Mouse (Mus musculus) layer of hippocampus, adult 18-20 months (tissue): ENCODE results near the gene Anks1. TPM values are rescaled to one million over a fixed set of nuclear protein-coding genes. Genes with fewer than 3 reads are reported as not detected.

ENCODE experiments used
- DNase-seq, 2 experiments: peaks; one replicate each; pipeline ENCODE4 v3.0.0; 2022; ENCODE audit warnings: low spot score in 2 of 2
- total RNA-seq, 2 experiments: library from RNA; stranded (reverse); gene quantifications; 2 replicates each; pipeline ENCODE4 v1.2.3; 2021

The Anks1 gene
- total RNA-seq, 2 experiments from 2014 or later, result 37.2 to 41.4 TPM

DNA sequence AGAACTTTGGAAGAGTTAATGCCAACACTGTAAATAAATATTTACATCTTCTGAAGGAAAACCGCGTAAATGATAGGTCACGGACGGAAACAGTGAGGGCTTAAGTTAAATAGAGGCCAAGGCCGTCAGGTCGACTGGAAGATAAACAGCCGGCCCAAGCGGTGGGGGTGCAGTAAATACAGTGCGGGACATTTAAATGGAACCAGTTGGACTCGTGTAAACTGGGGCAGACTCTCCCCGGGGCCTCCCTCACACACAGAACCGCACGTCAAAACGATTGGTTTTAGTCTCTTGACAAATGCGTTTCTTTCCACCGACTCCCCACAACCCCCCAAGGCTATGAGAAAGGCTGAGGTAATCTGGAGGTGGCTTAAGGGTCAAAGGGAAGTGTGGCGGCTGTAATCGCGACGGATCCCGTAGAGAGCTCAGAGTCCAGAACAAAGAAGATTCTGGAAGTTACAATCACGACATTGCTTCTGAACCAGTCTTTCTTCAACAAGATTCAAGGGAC lies 175.3 kb downstream of the Anks1 start:
- DNase-seq, result no peak

DNA sequence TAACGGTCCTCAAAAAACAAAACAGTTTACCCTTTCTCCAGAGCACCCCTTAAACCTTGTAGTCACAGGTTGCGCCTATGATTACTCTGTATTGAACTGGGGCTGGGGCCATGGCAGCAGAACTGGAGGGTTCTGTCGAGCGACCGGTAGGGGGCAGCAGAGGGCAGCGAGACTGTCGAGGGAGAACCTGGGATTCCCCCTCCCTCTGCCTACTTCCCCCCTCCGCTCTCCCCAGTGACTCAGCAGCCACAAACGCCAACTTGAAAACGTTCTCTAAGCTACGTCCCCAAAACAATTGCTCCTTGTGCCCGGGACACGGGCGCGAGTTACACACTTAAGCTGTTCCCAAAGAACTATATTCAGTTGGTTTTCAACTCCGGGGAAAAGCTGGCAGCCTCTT lies 175.9 kb downstream of the Anks1 start:
- DNase-seq, result peak; percentile 82 to 91

DNA sequence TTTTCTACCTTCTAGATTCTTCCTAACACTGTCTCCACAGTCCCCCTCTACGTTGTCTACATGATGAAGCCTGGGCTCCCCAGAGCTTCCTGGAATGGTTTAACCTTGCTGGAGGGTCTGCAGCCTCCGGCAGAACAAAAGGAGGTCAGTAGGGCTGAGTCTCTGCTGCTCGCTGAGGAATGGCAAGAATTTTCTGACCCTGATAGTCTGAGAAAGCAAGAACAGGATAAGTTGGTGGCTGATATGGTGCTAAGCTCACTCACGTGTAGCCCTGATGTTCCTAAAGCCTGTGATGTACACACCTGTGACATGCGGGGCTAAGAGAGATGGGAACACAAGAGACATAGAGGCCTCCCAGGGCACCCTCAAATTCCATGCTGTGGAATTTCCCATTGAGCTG lies 178.3 kb downstream of the Anks1 start:
- DNase-seq, result no peak

DNA sequence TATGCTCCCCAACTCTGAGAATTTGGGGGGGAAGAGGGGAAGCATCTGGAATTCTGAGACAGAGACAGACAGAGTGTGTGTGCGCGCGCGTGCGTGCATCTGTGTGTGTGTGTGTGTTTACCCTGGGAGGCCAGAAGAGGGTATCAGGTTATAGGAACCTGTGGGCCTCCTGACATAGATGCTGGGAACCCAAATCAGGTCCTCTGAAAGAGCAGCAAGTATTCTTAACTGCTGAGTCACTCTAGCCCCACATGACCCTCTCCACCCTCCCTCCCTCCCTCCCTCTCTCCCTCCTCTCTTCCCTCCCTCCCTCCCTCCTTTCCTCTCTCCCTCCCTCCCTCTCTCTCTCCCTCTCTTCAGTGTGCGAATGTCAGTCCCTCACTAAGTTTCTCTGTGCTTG lies 179.6 kb downstream of the Anks1 start:
- no peak for DNase-seq

DNA sequence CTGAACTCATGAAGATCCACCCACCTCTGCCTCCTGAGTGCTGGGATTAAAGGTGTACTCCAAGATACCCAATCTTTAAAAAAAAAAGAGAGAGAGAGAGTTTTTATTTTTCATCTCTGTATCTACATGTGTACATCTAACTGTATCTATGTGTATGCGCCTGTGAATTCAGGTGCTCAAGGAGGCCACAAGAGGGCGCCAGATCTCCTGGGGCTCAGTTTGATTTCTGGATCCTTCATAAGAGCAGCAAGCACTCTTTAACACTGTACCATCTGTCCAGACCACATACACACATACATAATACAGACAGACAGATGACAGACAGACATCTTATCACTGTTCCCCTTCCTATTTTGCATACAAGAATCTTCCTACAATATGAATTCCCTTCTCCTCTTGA lies 183.2 kb downstream of the Anks1 start:
- DNase-seq, result no peak

DNA sequence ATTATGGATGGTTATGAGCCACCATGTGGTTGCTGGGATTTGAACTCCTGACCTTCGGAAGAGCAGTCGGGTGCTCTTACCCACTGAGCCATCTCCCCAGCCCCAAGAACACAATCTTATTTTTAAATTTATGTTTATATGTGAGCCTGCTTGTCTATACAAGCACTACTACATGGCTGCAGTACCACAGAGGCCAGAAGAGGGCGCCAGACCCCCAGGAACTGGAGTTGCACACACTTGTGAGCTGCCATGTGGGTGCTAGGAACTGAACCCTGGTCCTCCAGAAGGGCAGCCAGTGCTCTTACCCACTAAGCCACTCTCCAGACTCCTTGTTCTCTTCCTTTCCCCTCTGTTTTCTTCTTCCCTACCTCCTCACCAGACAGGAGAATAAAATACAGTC lies 184.7 kb downstream of the Anks1 start:
- no peak for DNase-seq

DNA sequence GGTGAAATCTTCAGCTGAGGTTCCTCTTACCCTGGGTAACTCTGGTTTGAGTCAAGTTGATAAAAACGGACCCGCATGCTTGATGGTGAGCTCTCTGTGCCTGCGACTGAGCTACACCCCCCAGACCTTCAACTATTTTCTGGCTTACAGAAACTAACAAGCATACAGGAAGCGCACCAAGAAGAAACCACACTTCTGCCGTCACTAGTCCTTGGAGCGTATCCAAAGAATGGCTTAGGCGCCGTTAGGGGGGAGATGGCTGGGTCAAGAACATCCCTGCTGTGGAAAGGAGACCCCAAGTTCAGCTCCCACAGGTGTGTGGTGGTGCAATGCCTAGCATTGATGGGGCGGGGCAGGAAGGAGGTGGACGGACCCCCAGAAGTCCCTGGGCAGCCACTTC lies 187.3 kb downstream of the Anks1 start:
- DNase-seq, result no peak

DNA sequence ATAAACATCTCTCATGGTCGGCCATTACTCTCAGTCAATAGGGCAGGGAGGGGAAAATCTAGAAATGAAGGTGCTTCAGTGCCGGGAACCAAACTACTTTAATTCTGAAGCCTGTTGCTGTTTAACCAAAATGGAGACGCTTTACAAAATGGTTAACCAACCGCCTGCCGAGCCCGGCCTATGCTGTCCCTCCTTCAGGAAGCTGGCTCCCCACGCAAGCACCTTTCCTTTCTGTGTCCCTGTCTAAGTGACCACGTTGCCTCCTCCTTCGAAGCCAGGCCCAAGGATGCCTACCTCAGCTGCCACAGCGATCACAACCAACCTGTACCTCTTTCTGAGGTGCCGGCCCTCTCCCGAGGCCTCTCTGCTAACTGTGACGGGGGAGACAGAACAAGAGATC lies 188.2 kb downstream of the Anks1 start:
- no peak for DNase-seq

DNA sequence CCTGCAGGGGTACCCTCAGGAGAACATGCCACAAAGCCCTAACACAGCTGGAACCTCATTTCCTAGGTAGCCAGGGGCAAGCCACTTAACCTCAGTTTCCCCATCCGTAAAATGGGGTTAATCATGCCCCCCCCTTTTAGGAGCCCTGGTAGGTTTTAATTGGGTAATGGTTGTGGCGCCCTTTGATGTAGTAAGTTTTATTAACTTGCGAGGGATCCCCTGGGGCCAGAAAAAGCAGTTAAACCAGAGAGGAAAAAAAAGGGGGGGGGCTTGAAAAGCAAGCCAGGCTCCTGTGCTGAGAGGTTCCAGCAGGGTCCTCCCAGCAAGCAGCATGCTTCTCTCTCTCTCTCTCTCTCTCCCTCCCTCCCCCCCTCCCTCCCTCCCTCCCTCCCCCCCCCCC lies 190.0 kb downstream of the Anks1 start:
- DNase-seq, result no peak

DNA sequence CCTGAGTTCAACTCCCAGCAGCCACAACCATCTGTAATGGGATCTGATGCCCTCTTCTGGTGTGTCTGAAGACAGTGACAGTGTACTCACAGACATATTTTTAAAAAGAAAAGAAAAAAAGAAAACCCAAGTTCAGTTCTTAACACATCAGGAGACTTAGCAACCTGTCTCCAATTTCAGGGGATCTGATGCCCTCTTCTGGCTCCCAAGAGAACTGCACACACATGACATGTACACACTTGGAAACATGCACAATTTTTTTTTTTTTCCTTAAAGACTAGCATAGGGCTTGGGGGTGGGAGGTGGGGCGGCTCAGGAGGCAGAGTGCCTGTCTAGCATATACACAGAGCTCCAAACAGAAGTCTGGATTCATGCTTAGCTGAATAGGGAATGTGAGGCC lies 191.6 kb downstream of the Anks1 start:
- no peak for DNase-seq

DNA sequence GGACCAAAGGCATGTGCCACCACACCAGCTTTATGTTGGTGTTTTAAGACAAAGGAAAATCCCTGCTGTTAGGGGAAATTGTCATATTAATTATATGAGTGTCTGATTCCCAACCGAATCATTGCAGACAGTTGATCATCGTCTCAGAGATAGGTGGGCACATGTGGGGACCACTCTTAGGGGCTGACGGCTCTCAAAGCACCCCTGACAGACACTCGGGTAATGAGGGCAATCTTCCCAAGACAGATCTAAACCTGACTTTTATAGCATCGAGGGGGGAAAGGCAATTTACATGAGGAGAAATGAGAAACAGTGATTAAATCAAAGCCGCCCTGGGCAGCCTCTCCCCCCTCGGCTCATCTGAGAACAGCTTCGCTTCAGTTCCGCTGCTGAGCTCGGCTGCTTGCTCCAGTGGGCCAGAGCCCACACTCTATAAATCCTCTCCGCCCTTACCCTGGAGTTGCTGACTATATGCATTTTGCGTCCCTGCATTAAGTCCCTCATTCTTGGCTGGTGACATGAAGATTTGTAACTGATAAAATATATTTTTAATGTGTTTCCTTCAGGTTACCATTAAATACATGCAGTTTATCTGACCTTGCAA lies 192.3 kb downstream of the Anks1 start:
- DNase-seq, result no peak

DNA sequence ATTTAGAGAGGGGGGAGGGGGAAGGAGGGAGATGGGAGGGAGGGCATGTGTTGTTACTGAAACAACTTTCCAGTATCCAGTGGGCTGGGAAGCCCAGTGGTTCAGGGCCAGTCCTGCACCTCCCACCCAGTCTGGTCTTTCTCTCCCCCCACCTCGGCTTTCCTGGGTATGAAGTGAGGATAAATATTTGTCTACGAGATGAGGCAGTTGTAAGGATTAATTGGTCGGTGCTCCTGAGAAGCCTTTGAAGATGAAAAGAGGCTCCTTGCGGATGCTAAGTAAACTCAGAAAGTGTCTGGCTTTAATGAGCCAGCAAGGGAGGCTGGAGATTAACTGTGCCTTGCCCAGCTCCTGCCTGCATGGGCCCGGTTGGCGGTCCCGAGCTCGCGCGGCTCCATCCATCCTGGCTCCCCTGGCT lies 192.8 kb downstream of the Anks1 start:
- no peak for DNase-seq

DNA sequence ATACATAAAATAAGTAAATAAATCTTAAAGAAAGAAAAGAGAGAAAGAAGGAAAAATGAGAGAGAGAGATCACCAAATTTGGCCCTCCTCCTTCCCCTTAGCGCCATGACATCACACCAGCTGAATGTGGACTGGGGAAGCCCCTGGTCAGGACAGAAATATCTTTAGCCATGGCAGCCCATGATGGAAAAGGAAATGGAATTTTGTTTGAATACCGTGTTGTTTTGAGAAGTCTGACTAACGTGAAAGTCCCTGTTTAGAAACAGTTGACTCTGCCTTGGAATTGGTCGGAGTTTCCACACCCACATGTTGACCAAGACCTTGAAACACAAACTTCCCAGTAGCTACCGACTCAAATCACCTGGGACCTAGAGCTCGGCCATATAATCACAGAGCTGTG lies 195.3 kb downstream of the Anks1 start:
- DNase-seq, result no peak

DNA sequence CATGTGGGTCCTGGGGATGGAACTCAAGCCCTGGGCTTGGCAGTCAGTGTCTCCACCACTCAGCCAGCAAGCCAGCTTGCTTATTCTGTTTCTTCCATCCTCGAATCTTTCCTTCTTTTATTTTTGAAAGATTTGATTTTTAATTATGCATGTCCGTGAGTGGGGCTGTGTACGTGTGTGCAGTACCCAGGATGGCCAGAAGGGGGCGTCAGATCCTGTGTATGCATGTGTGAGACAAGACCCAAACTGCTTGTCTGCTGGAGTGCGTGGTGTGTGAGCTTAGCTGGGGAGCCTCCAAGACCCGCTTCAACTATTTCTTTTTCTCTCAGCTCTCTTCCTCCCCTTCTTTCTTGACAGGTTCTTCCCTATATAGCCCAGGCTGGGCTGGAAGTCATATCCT lies 197.2 kb downstream of the Anks1 start:
- DNase-seq, result no peak

DNA sequence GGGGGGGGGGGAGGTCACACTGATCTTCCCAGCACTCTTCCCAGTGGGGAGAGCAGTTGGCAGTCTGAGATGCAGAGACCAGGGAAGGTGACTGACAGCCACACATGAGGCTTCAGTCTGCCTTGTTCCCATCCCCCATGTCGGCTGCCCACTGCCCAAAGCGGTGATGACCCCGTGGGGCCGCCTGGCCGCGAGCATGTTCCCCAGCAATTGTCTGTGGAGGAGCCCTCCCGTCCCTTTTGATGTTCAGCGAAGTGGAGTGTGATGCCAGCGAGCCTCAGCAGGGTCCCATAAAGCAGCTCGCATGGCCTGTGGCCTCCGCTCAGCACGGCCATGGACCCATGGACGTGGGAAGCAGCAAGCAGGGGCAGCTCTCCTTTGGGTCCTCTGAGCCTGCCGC lies 198.2 kb downstream of the Anks1 start:
- DNase-seq, result no peak

DNA sequence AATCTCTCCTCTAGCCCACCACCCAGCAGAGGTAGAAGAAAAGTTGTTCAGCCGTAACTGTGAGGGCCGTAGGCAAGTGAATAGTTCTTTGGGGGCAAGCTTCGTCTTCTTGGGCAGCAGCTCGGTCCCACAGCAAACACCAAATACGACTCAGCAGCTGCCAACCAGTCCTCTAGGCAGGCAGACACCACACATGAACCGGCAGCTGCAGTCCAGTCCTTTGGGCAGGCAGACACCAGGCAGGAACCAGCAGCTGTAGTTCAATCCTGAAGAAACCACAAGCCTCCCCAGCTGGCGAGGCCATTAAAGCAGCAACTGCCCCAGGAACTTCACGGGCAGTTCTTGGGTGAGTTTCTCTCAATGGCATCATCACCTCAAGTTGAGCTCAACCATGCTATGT lies 203.2 kb downstream of the Anks1 start:
- DNase-seq, result no peak

Other genes with a start within 250 kb of the Anks1 start
- gene Spdef, start 180.4 kb upstream of the Anks1 start, total RNA-seq, result not detected
- gene D17Wsu92e, start 88.7 kb upstream of the Anks1 start, total RNA-seq, result 100 to 1,000 TPM; 199 TPM
- 10 to 100 TPM; 44.8 to 51.7 TPM for gene Snrpc, start 71.2 kb upstream of the Anks1 start, total RNA-seq
- 10 to 100 TPM; 13.7 to 14.5 TPM for gene Uhrf1bp1, start 52.9 kb upstream of the Anks1 start, total RNA-seq
- gene Taf11, start 538 bp downstream of the Anks1 start, total RNA-seq, result 10 to 100 TPM; 38.7 to 41.5 TPM
- 1 to 10 TPM in 1 of 2 experiments, under 1 TPM in 1; 0.68 to 1.6 TPM for gene Tcp11, start 171.3 kb downstream of the Anks1 start, total RNA-seq
- gene Scube3, start 232.8 kb downstream of the Anks1 start, total RNA-seq, result 1 to 10 TPM; 1.3 to 1.9 TPM